Mouse (Mus musculus): ENCODE measurements at regions not wholly inside any gene's neighbourhood (a gene's known extent, or its start where the extent isn't known, plus 50 kb on each side); places are given as distances from the start of the nearest gene placed in this dataset.

- no peak overlapping the region for H3K9ac ChIP-seq (replicated peaks; ENCODE audit: low read length, poor library complexity, severe bottlenecking)
- ATAC-seq (ENCODE audit: low FRiP score) (no peak), DNase-seq (ENCODE audit: low spot score) (peak; percentile 17)
- no peak for TF ChIP-seq CTCF (IDR thresholded peaks at IDR 0.05)
- H3K27ac ChIP-seq (ENCODE audit: low read depth, low read length) = no peak overlapping the region
- H3K9me3 ChIP-seq (ENCODE audit: low read length) = no peaks in the 10 kb centered on the region
- WGBS = 69% methylated on average over 5 of the region's 5 CpGs
- H3K4me3 ChIP-seq (ENCODE audit: low read depth, low read length) = no peak overlapping the region
- no peaks in the 10 kb centered on the region for H3K4me1 ChIP-seq (ENCODE audit: insufficient read depth, low read length)
- no peaks in the 10 kb centered on the region for H3K36me3 ChIP-seq (ENCODE audit: insufficient read depth, low read length)
- H3K4me2 ChIP-seq (ENCODE audit: low read depth, low read length, poor library complexity, severe bottlenecking) = no peak overlapping the region
- H3K27me3 ChIP-seq (ENCODE audit: insufficient read depth, low read length) = no peaks in the 10 kb centered on the region
Measured at GRCm38 (mm10) chr2:159566461-159566860, 767.5 kb downstream of the Gm826 start.

- Histone ChIP-seq H3K4me3 (ENCODE audit: low read depth, low read length) (no peak overlapping the region), H3K9ac (replicated peaks; ENCODE audit: low read length, poor library complexity, severe bottlenecking) (no peak overlapping the region), H3K27me3 (ENCODE audit: insufficient read depth, low read length) (no peaks in the 10 kb centered on the region), H3K4me1 (ENCODE audit: insufficient read depth, low read length) (no peaks in the 10 kb centered on the region), H3K36me3 (ENCODE audit: insufficient read depth, low read length) (no peaks in the 10 kb centered on the region), H3K27ac (ENCODE audit: low read depth, low read length) (no peak overlapping the region), H3K4me2 (ENCODE audit: low read depth, low read length, poor library complexity, severe bottlenecking) (no peak overlapping the region), H3K9me3 (ENCODE audit: low read length) (no peaks in the 10 kb centered on the region)
- 76% methylated on average over 4 of the region's 4 CpGs for WGBS
- ATAC-seq (ENCODE audit: low FRiP score) (no peak), DNase-seq (ENCODE audit: low spot score) (no peak)
- no peak for TF ChIP-seq CTCF (IDR thresholded peaks at IDR 0.05)
Measured at GRCm38 (mm10) chr2:159568391-159568790, 765.6 kb downstream of the Gm826 start.

- Histone ChIP-seq H3K4me3 (ENCODE audit: low read depth, low read length) (no peak overlapping the region), H3K9me3 (ENCODE audit: low read length) (no peaks in the 10 kb centered on the region), H3K27ac (ENCODE audit: low read depth, low read length) (no peak overlapping the region), H3K4me1 (ENCODE audit: insufficient read depth, low read length) (no peaks in the 10 kb centered on the region), H3K36me3 (ENCODE audit: insufficient read depth, low read length) (no peaks in the 10 kb centered on the region), H3K4me2 (ENCODE audit: low read depth, low read length, poor library complexity, severe bottlenecking) (no peak overlapping the region), H3K27me3 (ENCODE audit: insufficient read depth, low read length) (no peaks in the 10 kb centered on the region), H3K9ac (replicated peaks; ENCODE audit: low read length, poor library complexity, severe bottlenecking) (no peak overlapping the region)
- WGBS = 84% methylated on average over 2 of the region's 2 CpGs
- ATAC-seq (ENCODE audit: low FRiP score) (no peak), DNase-seq (ENCODE audit: low spot score) (no peak)
- TF ChIP-seq CTCF (IDR thresholded peaks at IDR 0.05) = no peak
Measured at GRCm38 (mm10) chr2:159571862-159572261, 762.1 kb downstream of the Gm826 start.

- no peak overlapping the region for H3K4me3 ChIP-seq (ENCODE audit: low read depth, low read length)
- H3K27me3 ChIP-seq (ENCODE audit: insufficient read depth, low read length) = no peaks in the 10 kb centered on the region
- no peaks in the 10 kb centered on the region for H3K4me1 ChIP-seq (ENCODE audit: insufficient read depth, low read length)
- no peak overlapping the region for H3K9ac ChIP-seq (replicated peaks; ENCODE audit: low read length, poor library complexity, severe bottlenecking)
- ATAC-seq (ENCODE audit: low FRiP score) (no peak), DNase-seq (ENCODE audit: low spot score) (no peak)
- 83% methylated on average over 5 of the region's 5 CpGs for WGBS
- no peak overlapping the region for H3K27ac ChIP-seq (ENCODE audit: low read depth, low read length)
- no peak for TF ChIP-seq CTCF (IDR thresholded peaks at IDR 0.05)
- no peak overlapping the region for H3K4me2 ChIP-seq (ENCODE audit: low read depth, low read length, poor library complexity, severe bottlenecking)
- H3K9me3 ChIP-seq (ENCODE audit: low read length) = no peaks in the 10 kb centered on the region
- no peaks in the 10 kb centered on the region for H3K36me3 ChIP-seq (ENCODE audit: insufficient read depth, low read length)
Measured at GRCm38 (mm10) chr2:159575271-159575670, 758.7 kb downstream of the Gm826 start.

GRCm38 (mm10) chr2:159583103-159583502 is 750.9 kb downstream of the Gm826 start:
- H3K27ac ChIP-seq (ENCODE audit: low read depth, low read length) = no peak overlapping the region
- no peaks in the 10 kb centered on the region for H3K9me3 ChIP-seq (ENCODE audit: low read length)
- H3K27me3 ChIP-seq (ENCODE audit: insufficient read depth, low read length) = no peaks in the 10 kb centered on the region
- no peak for TF ChIP-seq CTCF (IDR thresholded peaks at IDR 0.05)
- H3K4me3 ChIP-seq (ENCODE audit: low read depth, low read length) = no peak overlapping the region
- DNase-seq (ENCODE audit: low spot score) = no peak
- WGBS = 48% methylated on average over 8 of the region's 8 CpGs
- ATAC-seq (ENCODE audit: low FRiP score) = no peak
- H3K36me3 ChIP-seq (ENCODE audit: insufficient read depth, low read length) = no peaks in the 10 kb centered on the region
- H3K4me1 ChIP-seq (ENCODE audit: insufficient read depth, low read length) = no peaks in the 10 kb centered on the region
- no peak overlapping the region for H3K9ac ChIP-seq (replicated peaks; ENCODE audit: low read length, poor library complexity, severe bottlenecking)
- H3K4me2 ChIP-seq (ENCODE audit: low read depth, low read length, poor library complexity, severe bottlenecking) = no peak overlapping the region

- H3K36me3 ChIP-seq (ENCODE audit: insufficient read depth, low read length) = no peaks in the 10 kb centered on the region
- ATAC-seq (ENCODE audit: low FRiP score) (no peak), DNase-seq (ENCODE audit: low spot score) (peak; percentile 17)
- no peaks in the 10 kb centered on the region for H3K27me3 ChIP-seq (ENCODE audit: insufficient read depth, low read length)
- H3K4me3 ChIP-seq (ENCODE audit: low read depth, low read length) = no peak overlapping the region
- no peak overlapping the region for H3K27ac ChIP-seq (ENCODE audit: low read depth, low read length)
- TF ChIP-seq CTCF (IDR thresholded peaks at IDR 0.05) = no peak
- H3K9ac ChIP-seq (replicated peaks; ENCODE audit: low read length, poor library complexity, severe bottlenecking) = no peak overlapping the region
- no peaks in the 10 kb centered on the region for H3K9me3 ChIP-seq (ENCODE audit: low read length)
- no peak overlapping the region for H3K4me2 ChIP-seq (ENCODE audit: low read depth, low read length, poor library complexity, severe bottlenecking)
- no peaks in the 10 kb centered on the region for H3K4me1 ChIP-seq (ENCODE audit: insufficient read depth, low read length)
Measured at GRCm38 (mm10) chr2:159584641-159585040, 749.3 kb downstream of the Gm826 start.

Measured in midbrain, postnatal 0 days (tissue).